Mouse (Mus musculus) forebrain, embryonic 16.5 days (tissue): ENCODE data around the gene Gm9970. TPM values are rescaled to one million over a fixed set of nuclear protein-coding genes. Genes with fewer than 3 reads are reported as not detected.

Source experiments
- ATAC-seq: fragments of 200-750 bp; cut with Nextera tagmentation; 2 replicates; pipeline ENCODE4 v1.8.0; 2017; ENCODE audit warnings: mild to moderate bottlenecking, moderate library complexity
- H3K27ac ChIP-seq: fragments of 300-500 bp; sonication (generic); 2 replicates; pipeline ENCODE4 v1.5.1; 2014; ENCODE audit warnings: low read length, control low read depth
- H3K27me3 ChIP-seq: fragments of 300-500 bp; sonication (generic); replicated peaks from 2 replicates; pipeline ENCODE4 v1.6.1; 2014; ENCODE audit warnings: low read length; ENCODE audit not compliant: control insufficient read depth, insufficient read depth
- H3K36me3 ChIP-seq: fragments of 300-500 bp; sonication (generic); 2 replicates; pipeline ENCODE4 v1.6.1; 2014; ENCODE audit not compliant: control insufficient read depth, insufficient read depth
- H3K4me1 ChIP-seq: fragments of 300-500 bp; sonication (generic); replicated peaks from 2 replicates; pipeline ENCODE4 v1.6.1; 2014; ENCODE audit warnings: low read length; ENCODE audit not compliant: control insufficient read depth, insufficient read depth
- H3K4me2 ChIP-seq: fragments of 300-500 bp; sonication (generic); 2 replicates; pipeline ENCODE4 v1.6.1; 2014; ENCODE audit warnings: mild to moderate bottlenecking, low read length, control low read depth
- H3K4me3 ChIP-seq: fragments of 300-500 bp; sonication (generic); replicated peaks from 2 replicates; pipeline ENCODE4 v1.5.1; 2014; ENCODE audit warnings: mild to moderate bottlenecking, low read length, control low read depth
- H3K9ac ChIP-seq: fragments of 300-500 bp; sonication (generic); replicated peaks from 2 replicates; pipeline ENCODE4 v1.6.1; 2014; ENCODE audit warnings: low read depth, low read length, control low read depth
- H3K9me3 ChIP-seq: fragments of 300-500 bp; sonication (generic); 2 replicates; pipeline ENCODE4 v1.6.1; 2016; ENCODE audit warnings: low read length; ENCODE audit not compliant: control insufficient read depth
- WGBS: fragments of 180-500 bp; shearing (Covaris S2); extraction: QIAGEN DNeasy Blood & Tissue Kit; methylation state at CpG from one replicate; pipeline ENCODE4 v1.1.7; 2014; 5-methylcytosine and 5-hydroxymethylcytosine counted together
- polyA plus RNA-seq: library from polyadenylated mRNA; unstranded; fragments of >200 nt; fragmentation: Nextera tagmentation; extraction: Ambion mirVana; gene quantifications from 2 replicates; pipeline ENCODE4 v1.2.1, GENCODE M21; 2015

The Gm9970 gene
- polyA plus RNA-seq = 0.99 TPM in 1 of 2 replicates, not detected in the other

DNA sequence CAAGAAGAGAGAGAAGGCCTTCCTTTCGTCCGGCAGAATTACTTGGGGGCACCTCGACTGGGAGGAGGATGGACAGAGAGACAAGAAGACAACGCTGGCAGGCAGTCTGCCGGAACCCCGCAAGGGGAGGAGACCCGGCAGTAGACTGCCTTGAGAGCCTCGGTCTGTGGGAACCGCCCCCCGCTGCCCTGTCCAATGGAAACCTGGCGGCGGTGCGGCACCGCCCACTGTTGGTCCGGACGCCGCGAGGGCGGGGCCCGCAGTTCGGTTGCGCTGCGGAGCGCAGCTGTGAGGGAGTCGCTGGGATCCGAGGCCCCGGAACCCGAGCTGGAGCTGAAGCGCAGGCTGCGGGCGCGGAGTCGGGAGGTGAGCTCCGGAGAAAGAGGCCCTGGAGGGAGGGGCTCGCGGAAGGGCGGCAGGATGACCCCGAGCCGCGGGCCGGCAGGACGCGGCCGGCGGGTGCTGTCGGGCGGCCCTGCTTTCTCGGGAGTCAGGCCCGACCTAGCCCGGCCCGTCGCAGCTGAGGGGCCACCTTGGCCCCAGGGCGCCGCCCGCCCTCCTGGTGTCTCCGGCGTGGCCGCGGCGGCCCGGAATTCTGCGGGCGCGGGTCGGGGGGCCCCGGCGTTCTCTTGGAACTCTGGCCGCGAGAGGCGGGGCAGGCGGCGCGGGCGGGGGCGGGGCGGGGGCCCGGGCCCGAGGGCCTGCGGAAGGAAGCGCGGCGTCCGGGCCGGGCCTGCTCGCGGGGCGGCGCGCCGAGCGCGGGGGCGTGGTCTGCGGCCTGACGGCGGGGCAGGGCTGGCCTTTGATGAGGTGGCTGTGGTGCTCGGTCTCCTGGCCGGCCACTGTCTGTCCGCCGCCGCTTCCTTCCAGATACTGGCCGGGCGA, at the start of gene Gm9970, which contains the start of gene Nrbp1:
Gene Gm9970 (minus strand): TSS at position 596 of the 885 bp plus-strand sequence.
Gene Nrbp1 (plus strand): TSS at position 228 of the 885 bp plus-strand sequence.
- peaks cover 13% of the 10 kb centered on the region for H3K36me3 ChIP-seq
- peak within 1 kb of the TSS; percentile 93 for H3K27ac ChIP-seq
- no peaks in the 10 kb centered on the region; the same call in 1 of the 2 replicates for H3K9me3 ChIP-seq
- WGBS = under 1% methylated on average over 98 of the region's 103 CpGs
- peak within 1 kb of the TSS; percentile 84 for H3K4me3 ChIP-seq
- H3K27me3 ChIP-seq = no peaks in the 10 kb centered on the region
- peaks cover 9% of the 10 kb centered on the region for H3K4me1 ChIP-seq
- ATAC-seq = peak; percentile 100
- H3K9ac ChIP-seq = peak within 1 kb of the TSS; percentile 90
- peak within 1 kb of the TSS; percentile 64 for H3K4me2 ChIP-seq

DNA sequence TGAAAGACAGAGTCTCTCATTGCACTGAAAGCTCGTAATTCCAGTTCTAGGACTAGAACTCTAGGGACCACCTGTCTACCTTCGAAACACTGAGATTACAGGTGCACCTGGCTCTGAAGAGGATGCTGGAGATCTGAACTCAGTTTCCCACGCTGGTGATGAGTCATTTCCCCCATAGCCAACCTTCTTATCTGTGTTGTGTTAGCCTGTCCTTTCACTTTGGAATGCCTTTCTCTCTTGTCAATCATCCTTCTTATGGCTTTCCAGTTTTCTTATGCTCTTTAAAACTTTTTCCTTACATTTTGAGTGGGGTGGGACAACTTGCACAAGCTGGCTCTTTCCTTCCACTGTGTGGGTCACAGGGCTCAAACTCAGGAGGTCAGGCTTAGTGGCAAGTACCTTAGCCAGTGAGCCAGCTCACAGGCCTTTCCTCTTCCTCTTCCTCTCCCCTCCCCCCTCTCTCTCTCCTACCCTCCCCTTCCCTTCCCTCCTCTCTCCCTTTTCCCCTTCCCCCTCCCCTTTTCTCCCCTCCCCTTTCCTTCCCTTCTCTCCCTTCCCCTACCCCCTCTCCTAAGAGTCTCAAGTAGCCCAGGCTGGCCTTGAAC, 48.7 kb upstream of the Gm9970 start:
- peaks cover 27% of the 10 kb centered on the region for H3K4me1 ChIP-seq
- H3K9me3 ChIP-seq = no peaks in the 10 kb centered on the region
- peak overlapping the region; percentile 94 for H3K4me2 ChIP-seq
- H3K27me3 ChIP-seq = no peaks in the 10 kb centered on the region
- no peak overlapping the region for H3K4me3 ChIP-seq
- no peak for ATAC-seq
- no peak overlapping the region for H3K27ac ChIP-seq
- peaks cover 12% of the 10 kb centered on the region; the same call in 1 of the 2 replicates for H3K36me3 ChIP-seq
- WGBS = 81% methylated on average over 3 of the region's 3 CpGs
- no peak overlapping the region for H3K9ac ChIP-seq

DNA sequence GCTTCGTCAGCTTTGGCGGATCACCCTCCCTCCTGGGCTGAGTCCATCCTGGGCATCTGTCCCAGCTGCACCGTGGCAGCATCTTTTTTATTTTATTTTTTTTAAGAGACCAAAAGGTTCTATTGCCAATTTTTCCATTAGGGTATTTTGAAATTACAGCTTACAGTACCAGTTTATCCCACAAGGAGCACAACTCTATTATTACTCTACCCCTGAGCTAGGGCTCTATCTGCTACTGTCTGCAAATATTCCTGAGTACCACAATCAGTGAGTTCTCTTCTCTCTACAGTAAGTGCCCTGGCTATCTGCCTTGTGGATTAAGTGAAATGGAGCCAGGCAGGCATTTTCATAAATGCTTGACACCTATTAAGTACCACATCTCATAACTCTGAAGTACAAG, 47.6 kb upstream of the Gm9970 start:
- 73% methylated on average over 3 of the region's 3 CpGs for WGBS
- Histone ChIP-seq H3K27ac (no peak overlapping the region), H3K36me3 (peaks cover 17% of the 10 kb centered on the region), H3K9me3 (no peaks in the 10 kb centered on the region), H3K4me3 (no peak overlapping the region), H3K27me3 (no peaks in the 10 kb centered on the region), H3K4me1 (peaks cover 17% of the 10 kb centered on the region), H3K4me2 (no peak overlapping the region), H3K9ac (no peak overlapping the region)
- no peak for ATAC-seq

DNA sequence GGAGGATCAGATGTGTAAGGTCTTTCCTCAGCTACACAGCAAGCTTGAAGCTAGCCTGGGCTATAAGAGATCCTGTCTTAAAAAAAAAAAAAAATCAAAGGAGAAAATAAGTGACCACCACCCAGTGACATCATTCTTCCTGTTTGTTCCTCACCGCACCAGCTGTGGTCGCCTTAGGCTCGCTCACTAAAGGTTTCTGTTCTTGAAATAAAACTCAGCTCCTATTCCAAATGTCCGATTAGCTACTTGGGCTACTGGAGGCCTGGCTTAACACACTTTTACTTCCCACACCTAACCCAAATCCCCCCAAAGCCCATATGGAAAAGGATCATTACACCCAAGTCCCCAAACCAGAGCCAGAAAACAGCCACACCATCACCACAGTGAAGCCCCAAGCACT, 47.2 kb upstream of the Gm9970 start:
- no peak overlapping the region for H3K4me2 ChIP-seq
- H3K4me3 ChIP-seq = no peak overlapping the region
- no peaks in the 10 kb centered on the region for H3K9me3 ChIP-seq
- no peak overlapping the region for H3K27ac ChIP-seq
- no peak overlapping the region for H3K9ac ChIP-seq
- no peaks in the 10 kb centered on the region for H3K27me3 ChIP-seq
- no peak for ATAC-seq
- peaks cover 19% of the 10 kb centered on the region for H3K36me3 ChIP-seq
- H3K4me1 ChIP-seq = peaks cover 17% of the 10 kb centered on the region
- 87% methylated on average over 4 of the region's 4 CpGs for WGBS

DNA sequence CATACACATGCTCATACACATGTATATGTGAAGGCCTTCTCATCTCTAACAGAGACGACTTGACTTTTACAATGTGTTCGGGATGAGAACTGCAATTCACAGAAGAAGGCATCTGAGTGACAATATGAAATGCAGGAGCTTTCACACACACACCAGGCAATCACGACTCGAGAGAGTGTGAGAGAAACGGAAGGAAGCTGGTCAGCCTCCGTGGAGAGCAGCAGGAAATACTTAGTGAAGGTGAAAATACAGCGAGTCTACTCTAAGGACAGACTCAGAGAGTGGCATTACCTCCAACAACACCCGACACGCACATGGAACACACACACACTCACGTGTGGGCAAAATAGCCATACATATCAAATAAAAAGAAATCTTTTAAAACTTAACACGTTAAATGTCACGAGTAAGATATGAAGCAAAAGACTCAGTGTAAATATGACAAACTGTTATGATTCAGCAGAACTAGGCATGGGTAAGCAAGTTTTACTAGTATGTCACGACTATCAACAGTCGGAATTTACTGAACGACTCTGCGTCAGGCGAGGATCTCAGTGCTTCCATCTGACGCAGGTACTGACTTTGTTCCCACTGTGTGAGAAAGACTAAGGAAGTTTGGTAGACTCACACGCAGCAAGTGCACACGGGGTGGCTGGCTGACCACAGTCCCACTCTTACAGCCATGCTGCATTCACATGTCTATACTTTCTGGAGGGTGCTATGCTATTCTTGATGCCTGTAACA, 38.4 kb upstream of the Gm9970 start:
- H3K27me3 ChIP-seq = no peaks in the 10 kb centered on the region
- no peak overlapping the region for H3K4me2 ChIP-seq
- no peaks in the 10 kb centered on the region for H3K4me1 ChIP-seq
- no peaks in the 10 kb centered on the region for H3K9me3 ChIP-seq
- H3K27ac ChIP-seq = no peak overlapping the region
- no peak for ATAC-seq
- no peak overlapping the region for H3K4me3 ChIP-seq
- no peak overlapping the region for H3K9ac ChIP-seq
- peaks cover 30% of the 10 kb centered on the region for H3K36me3 ChIP-seq
- WGBS = 90% methylated on average over 20 of the region's 20 CpGs

DNA sequence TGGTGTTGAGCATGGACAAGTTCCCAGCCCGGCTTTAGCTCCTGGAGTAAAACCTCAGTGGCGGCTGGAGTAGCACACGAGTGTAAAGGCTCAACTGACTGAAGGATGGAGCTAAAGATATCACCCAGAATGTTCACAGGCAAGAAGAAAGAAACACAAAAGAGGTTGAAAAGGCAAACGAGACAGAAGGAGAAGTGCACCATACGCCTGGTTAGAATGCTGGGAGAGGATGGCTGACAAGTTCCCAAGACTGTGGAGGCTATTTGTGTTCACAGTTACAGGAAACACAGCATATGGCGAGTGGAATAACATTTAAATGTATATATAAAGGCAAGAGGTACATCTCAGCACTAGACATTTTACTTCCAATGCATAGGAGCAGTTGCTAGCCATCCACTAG, 32.0 kb upstream of the Gm9970 start:
- Histone ChIP-seq H3K27ac (no peak overlapping the region), H3K9ac (no peak overlapping the region), H3K4me2 (no peak overlapping the region), H3K4me3 (no peak overlapping the region), H3K4me1 (no peaks in the 10 kb centered on the region), H3K36me3 (peaks cover 17% of the 10 kb centered on the region), H3K27me3 (no peaks in the 10 kb centered on the region), H3K9me3 (no peaks in the 10 kb centered on the region)
- 85% methylated on average over 6 of the region's 6 CpGs for WGBS
- no peak for ATAC-seq

DNA sequence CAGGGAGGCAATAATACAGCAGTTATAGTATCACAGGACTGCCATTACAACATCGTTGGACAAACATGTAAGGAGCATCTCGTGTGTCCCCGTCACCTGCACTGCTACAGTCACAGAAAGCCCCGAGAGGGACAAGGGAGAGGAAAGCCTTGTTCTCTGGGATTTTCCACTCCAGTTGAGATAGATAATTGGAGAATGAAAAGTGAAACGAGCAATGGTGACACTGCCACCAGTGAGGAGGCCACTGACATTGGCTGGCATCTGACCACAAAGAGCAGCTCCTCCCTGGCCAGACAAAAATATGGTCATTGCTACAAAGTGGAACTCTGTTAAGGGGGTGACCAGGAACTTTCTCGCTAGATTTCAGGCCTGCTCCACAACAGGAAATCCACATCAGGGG, 26.7 kb upstream of the Gm9970 start:
- ATAC-seq = no peak
- H3K4me2 ChIP-seq = no peak overlapping the region
- no peaks in the 10 kb centered on the region for H3K27me3 ChIP-seq
- H3K9me3 ChIP-seq = no peaks in the 10 kb centered on the region
- WGBS = 38% methylated on average over 6 of the region's 6 CpGs
- H3K4me1 ChIP-seq = no peaks in the 10 kb centered on the region
- H3K9ac ChIP-seq = no peak overlapping the region
- peaks cover 29% of the 10 kb centered on the region for H3K36me3 ChIP-seq
- H3K4me3 ChIP-seq = no peak overlapping the region
- H3K27ac ChIP-seq = no peak overlapping the region

DNA sequence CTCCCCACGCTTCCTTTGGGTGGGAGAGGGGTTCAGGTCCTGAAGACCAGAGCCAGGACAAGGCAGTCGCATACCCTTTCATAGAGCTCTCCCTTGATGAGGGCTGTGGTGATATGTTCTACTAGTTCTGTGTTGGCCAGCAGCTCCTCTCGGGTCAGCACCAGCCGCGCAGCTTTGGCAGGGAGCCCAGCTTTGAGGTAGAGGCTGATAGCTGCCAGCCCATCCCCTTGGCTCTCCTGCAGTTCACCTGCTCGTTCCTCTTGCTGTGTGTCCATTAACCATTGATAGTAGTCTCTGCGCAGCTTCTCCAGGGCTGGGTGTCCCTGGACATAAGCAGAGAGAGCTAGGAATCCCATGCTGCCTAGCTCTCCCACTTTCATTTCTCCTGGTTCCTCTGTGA, 25.1 kb upstream of the Gm9970 start:
- Histone ChIP-seq H3K4me3 (no peak overlapping the region), H3K27ac (no peak overlapping the region), H3K9me3 (no peaks in the 10 kb centered on the region), H3K9ac (no peak overlapping the region), H3K4me1 (no peaks in the 10 kb centered on the region), H3K4me2 (no peak overlapping the region), H3K36me3 (peaks cover 32% of the 10 kb centered on the region), H3K27me3 (no peaks in the 10 kb centered on the region)
- ATAC-seq = no peak
- WGBS = 94% methylated on average over 7 of the region's 7 CpGs

DNA sequence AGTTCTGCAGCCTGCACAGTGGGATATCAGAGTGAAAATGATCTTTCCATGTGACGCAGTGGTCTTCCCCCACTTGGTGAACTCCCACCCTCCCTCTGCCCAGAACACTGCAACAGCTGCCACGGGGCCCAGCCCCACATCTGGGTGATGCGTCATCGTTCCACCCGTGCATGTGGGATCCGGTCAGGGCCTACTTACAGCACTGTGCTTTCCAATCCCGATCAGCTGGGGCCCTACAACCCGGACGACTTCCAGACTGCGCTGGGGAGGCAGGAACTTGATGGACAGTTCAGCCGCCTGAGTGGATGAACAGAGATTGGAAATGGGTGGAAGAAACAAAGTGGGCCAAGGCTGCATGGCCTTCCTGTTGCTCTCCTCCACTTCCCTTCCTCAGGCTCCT, 16.6 kb upstream of the Gm9970 start:
- Histone ChIP-seq H3K4me1 (no peaks in the 10 kb centered on the region), H3K4me2 (no peak overlapping the region), H3K36me3 (peaks cover 8% of the 10 kb centered on the region), H3K27ac (no peak overlapping the region), H3K9me3 (no peaks in the 10 kb centered on the region), H3K4me3 (no peak overlapping the region), H3K9ac (no peak overlapping the region), H3K27me3 (no peaks in the 10 kb centered on the region)
- ATAC-seq = no peak
- WGBS = 93% methylated on average over 11 of the region's 11 CpGs
